In genomic region chr11:79771431-79771830, GRCm38 (mm10) we compare ENCODE assay signal across 10 mouse cellular contexts.
DNase-seq lines count a peak whose midpoint lies in the region; ATAC-seq and TF ChIP-seq lines count a peak whose summit lies in the region.
"Had no signal": no experiment of that assay in that cellular context is flagged by ENCODE, and none has a peak within 500 bp of the region (broad histone marks: within the 10 kb centered on the region; RNA-seq: fewer than 3 reads in every experiment).

No protein-coding gene starts in this region.

- no peaks in the 10 kb centered on the region for H3K36me3 ChIP-seq in liver, postnatal 0 days (replicated peaks; ENCODE audit: insufficient read depth, low read length)
- no peaks in the 10 kb centered on the region for H3K36me3 ChIP-seq in midbrain, embryonic 10.5 days
- H3K36me3 ChIP-seq in forebrain, embryonic 10.5 days (replicated peaks): no peaks in the 10 kb centered on the region
- H3K36me3 ChIP-seq: G1E had no signal

- ATAC-seq in liver, postnatal 0 days: peak; percentile 100

- no peak overlapping the region for H3K9ac ChIP-seq in liver, postnatal 0 days (replicated peaks)

- DNase-seq in urinary bladder, postnatal 14 days (ENCODE audit: low spot score): peak; percentile 34
- no peak for DNase-seq in urinary bladder, postnatal 4 days (ENCODE audit: low spot score in 2 of 2)
- peak; percentile 84 to 93 for DNase-seq in kidney, adult 8-10 months
- DNase-seq in liver, postnatal 0 days: peak; percentile 72
- no peak for DNase-seq in cerebellum, adult 8-10 months
- DNase-seq in midbrain, embryonic 10.5 days (ENCODE audit: low spot score): no peak
- no peak for DNase-seq in spleen, postnatal 14 days (ENCODE audit: low spot score in 2 of 2)
- no peak for DNase-seq in forebrain, embryonic 10.5 days (ENCODE audit: extremely low spot score, low spot score)

- no peak overlapping the region for H3K4me3 ChIP-seq in liver, postnatal 0 days (ENCODE audit: low read depth, low read length)
- no peak overlapping the region for H3K4me3 ChIP-seq in midbrain, embryonic 10.5 days
- no peak overlapping the region for H3K4me3 ChIP-seq in forebrain, embryonic 10.5 days
- H3K4me3 ChIP-seq: erythroblast, embryonic 14.5 days had no signal

- 59% methylated on average over 3 of the region's 3 CpGs for WGBS in liver, postnatal 0 days (ENCODE audit: insufficient replicate concordance)
- 37% methylated on average over 3 of the region's 3 CpGs for WGBS in midbrain, embryonic 10.5 days
- 49% methylated on average over 3 of the region's 3 CpGs for WGBS in forebrain, embryonic 10.5 days

- TF ChIP-seq CTCF in liver, postnatal 0 days (IDR thresholded peaks at IDR 0.05; ENCODE audit: low read depth): no peak

- TF ChIP-seq EP300 in liver, postnatal 0 days (IDR thresholded peaks at IDR 0.05; ENCODE audit: low read depth): peak; percentile 82

- H3K27me3 ChIP-seq in liver, postnatal 0 days (ENCODE audit: insufficient read depth, low read length): no peaks in the 10 kb centered on the region
- H3K27me3 ChIP-seq in midbrain, embryonic 10.5 days (ENCODE audit: low read depth, poor library complexity, severe bottlenecking): peaks cover 25% of the 10 kb centered on the region
- no peaks in the 10 kb centered on the region; the same call in 1 of the 2 replicates for H3K27me3 ChIP-seq in forebrain, embryonic 10.5 days (ENCODE audit: poor library complexity, severe bottlenecking)

- H3K4me1 ChIP-seq in liver, postnatal 0 days (ENCODE audit: insufficient read depth): peaks cover 5% of the 10 kb centered on the region; the same call in 1 of the 2 replicates
- peaks cover 13% of the 10 kb centered on the region for H3K4me1 ChIP-seq in midbrain, embryonic 10.5 days
- H3K4me1 ChIP-seq in forebrain, embryonic 10.5 days: peaks cover 10% of the 10 kb centered on the region

- H3K27ac ChIP-seq in liver, postnatal 0 days (ENCODE audit: low read depth): peak overlapping the region; percentile 94
- no peak overlapping the region for H3K27ac ChIP-seq in midbrain, embryonic 10.5 days (replicated peaks)
- no peak overlapping the region for H3K27ac ChIP-seq in forebrain, embryonic 10.5 days

- H3K4me2 ChIP-seq in liver, postnatal 0 days (ENCODE audit: low read depth, low read length): no peak overlapping the region

- no peaks in the 10 kb centered on the region for H3K9me3 ChIP-seq in liver, postnatal 0 days (ENCODE audit: low read length)
- H3K9me3 ChIP-seq in midbrain, embryonic 10.5 days (replicated peaks): no peaks in the 10 kb centered on the region; the same call in 1 of the 2 replicates
- 0 out of 2 replicates have a peak, but pooled peaks cover 4% of the 10 kb centered on the region for H3K9me3 ChIP-seq in forebrain, embryonic 10.5 days
- H3K9me3 ChIP-seq: G1E had no signal

Comparison
In these comparisons a context has a peak if more than half of its experiments do, and no peak if none do; other contexts are left out.
1. DNase-seq: peak in urinary bladder, postnatal 14 days (single experiment), kidney, adult 8-10 months (2 of 2) and liver, postnatal 0 days (single experiment); none in urinary bladder, postnatal 4 days (0 of 2), cerebellum, adult 8-10 months (single experiment), midbrain, embryonic 10.5 days (single experiment), spleen, postnatal 14 days (0 of 2) and forebrain, embryonic 10.5 days (single experiment).